Mouse (Mus musculus): ENCODE measurements at regions not wholly inside any gene's neighbourhood (a gene's known extent, or its start where the extent isn't known, plus 50 kb on each side); places are given as distances from the start of the nearest gene placed in this dataset.

- no peak for ATAC-seq (ENCODE audit: low TSS enrichment)
Measured at GRCm38 (mm10) chr9:33915349-33916056, 570.2 kb upstream of the Kirrel3 start.

- no peak for ATAC-seq (ENCODE audit: low TSS enrichment)
Measured at GRCm38 (mm10) chr9:33930286-33930685, 555.4 kb upstream of the Kirrel3 start.

- ATAC-seq (ENCODE audit: low TSS enrichment): no peak
Measured at GRCm38 (mm10) chr9:33934071-33934470, 551.6 kb upstream of the Kirrel3 start.

GRCm38 (mm10) chr9:33954319-33954718 is 531.4 kb upstream of the Kirrel3 start:
- no peak for ATAC-seq (ENCODE audit: low TSS enrichment)
